Mouse (Mus musculus): Measurements from ENCODE around the gene Nmt2.

GRCm38 (mm10) chr2:3356311-3356710 lies 72.3 kb downstream of the Nmt2 start:
- TF ChIP-seq CTCF (IDR thresholded peaks at IDR 0.05; ENCODE audit: low read depth, low read length) (no peak), POLR2A (IDR thresholded peaks at IDR 0.05; ENCODE audit: extremely low read depth, insufficient read depth, low read length) (no peak)
